Mouse (Mus musculus): ENCODE data around the gene Trex1.

Trex1 gene

DNA sequence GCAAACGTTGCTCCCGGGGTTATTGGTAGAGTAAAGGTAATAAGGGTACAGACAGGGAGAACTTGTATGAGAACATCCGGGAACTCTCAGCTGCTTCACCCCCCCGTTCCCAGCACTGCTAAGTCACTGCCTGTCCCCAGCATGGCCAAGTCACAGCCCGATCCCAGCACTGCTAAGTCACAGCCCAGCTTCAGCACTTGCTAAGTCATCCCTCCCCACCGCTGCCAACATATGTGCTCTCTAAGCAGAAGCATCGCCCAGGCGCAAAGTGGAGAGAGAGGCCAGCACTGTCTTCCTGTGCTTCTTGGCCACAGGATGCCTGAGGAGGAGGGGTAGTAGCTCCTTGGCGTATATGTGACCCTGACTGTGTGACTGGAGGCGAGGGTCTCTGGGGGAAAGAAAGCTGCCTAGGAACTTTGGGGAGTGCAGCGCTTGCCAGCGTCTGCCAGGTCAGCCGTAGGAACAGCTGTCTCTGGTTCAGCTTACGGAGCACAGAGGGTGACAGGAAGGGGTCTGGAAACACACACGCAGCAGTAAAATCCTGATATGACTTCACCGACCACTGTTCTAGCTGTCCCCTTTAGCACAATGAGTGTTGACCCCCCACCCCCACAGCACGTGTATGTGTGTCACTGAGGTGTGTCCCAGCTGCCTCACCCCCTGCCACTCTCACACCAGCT, 49.8 kb downstream of the Trex1 start:
- no peak for DNase-seq

DNA sequence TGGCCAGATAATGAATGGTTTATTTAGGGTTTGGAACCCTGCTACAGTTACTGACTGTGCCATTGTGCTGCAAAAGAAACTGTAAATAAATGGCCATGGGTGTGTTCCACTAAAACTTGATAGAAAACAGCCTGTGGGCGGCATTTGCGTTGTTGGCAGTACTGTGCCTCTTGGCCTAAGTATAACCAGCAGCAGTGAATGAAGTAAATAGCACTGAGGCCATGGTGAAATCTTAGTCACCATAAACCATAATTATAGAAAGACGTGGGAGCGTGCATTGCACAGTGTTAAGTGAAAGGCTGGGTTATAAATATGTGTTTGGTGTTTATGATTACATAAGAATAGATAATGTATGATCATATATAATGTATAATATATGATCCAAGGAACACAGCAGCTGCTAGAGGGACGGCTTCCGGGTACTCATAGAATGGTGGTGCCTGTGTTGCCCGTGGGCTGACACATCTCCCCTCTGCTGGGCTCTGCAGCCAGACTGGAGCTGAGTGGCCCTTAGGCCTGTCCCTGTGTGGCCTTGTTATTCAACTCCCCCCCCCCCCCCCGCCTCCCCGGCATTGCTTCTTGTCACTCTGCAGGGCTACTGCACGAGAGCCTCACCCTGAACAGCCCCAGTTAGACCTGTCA, 50.4 kb downstream of the Trex1 start:
- no peak for DNase-seq

DNA sequence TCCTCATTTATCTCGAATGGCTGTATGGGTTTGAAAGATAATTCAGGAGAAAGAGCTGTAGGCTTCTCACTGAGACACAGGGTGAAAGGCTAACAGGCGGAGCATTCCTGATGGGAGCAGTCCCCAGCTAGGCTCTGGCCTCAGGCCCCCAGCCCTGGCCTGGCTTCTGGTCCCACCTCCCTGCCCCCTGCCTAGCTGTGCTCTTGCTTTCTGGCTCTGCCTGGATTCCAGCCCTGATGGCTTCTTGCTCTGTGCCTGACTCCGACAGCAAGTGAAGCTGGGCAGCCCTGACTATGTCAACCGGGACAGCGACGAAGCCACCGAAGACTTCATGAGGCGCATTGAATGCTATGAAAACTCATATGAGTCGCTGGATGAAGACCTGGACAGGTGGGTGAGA, 51.5 kb downstream of the Trex1 start:
- DNase-seq, result no peak

Data from cerebellum, adult 9-10 months (tissue).